Mouse (Mus musculus) brown adipose tissue, adult 24 weeks (tissue): Measurements from ENCODE around the gene Klhl28. TPM values are rescaled to one million over a fixed set of nuclear protein-coding genes. Genes with fewer than 3 reads are reported as not detected.
A peak's percentile ranks its signal among the peaks of the same experiment; 100 is the strongest.

Experiments
- H3K27ac ChIP-seq: fragments of 200-500 bp; replicated peaks from 2 replicates; pipeline ENCODE4 v1.5.1; 2012; ENCODE audit warnings: low read depth, mild to moderate bottlenecking, low read length
- H3K4me1 ChIP-seq: fragments of 200-500 bp; 2 replicates; pipeline ENCODE4 v1.6.1; 2012; ENCODE audit warnings: low read length, mixed read lengths; ENCODE audit not compliant: control insufficient read depth, insufficient read depth, insufficient read length
- H3K4me3 ChIP-seq: fragments of 200-500 bp; 2 replicates; pipeline ENCODE4 v1.5.1; 2012; ENCODE audit warnings: low read depth, mild to moderate bottlenecking, low read length, moderate library complexity; ENCODE audit not compliant: insufficient read depth
- polyA plus RNA-seq: library from polyadenylated mRNA; stranded (reverse); fragments of >200 nt; gene quantifications from 2 replicates; pipeline ENCODE4 v1.2.4, GENCODE M21; 2012; ENCODE audit not compliant: missing spikeins, insufficient read depth, insufficient read length

Gene Klhl28
- 3.7 and 5.0 TPM in 2 replicates for polyA plus RNA-seq

DNA sequence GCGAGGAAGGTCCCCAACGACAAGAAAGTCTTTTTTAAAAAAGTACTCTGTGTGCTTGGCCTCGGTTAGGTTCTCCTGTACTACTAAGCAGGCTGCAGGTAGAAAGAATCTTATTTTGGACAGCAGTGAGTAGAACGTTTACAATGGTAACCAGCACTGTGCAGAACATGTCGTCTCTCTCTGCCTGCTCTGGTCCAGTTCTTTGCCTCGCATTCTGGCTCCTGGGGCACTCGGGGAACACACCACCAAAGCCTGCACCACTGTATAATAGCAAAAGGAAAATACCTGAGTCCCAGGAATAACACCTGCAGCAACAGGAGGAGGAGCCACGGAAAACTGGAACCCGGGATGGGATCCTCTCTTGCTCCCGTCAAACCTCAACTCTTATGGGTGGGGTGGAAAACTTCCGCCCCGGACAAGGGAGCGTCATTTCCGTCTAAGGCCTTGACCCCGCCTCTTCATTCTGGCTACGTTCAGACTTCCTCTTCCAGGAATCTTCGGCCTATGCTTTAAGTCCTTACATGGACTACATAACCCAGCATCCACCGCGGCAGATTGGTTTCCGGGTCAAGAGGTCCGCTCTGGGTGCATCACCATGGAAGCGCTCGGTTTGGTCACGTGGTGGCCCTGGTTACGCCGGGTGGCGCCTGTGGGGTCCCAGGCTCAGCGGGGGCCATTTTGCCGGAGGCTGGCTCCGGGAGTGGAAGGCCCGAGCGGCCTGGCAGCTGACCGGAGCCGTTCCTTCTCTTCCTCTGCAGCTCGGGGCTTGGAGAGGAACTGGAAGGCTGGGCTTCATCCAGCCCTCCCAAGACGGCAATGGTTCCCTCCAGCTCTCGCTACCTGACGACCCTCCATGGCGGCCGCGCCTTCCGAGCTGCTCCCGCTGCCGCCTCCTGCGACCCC lies at the start of gene Klhl28, which contains the start of gene Togaram1:
Klhl28 (minus strand) TSS at position 411 of the 903 bp plus-strand sequence.
Togaram1 (plus strand) TSS at position 681 of the 903 bp plus-strand sequence.
- H3K4me3 ChIP-seq, result peak within 1 kb of the TSS; percentile 84
- H3K27ac ChIP-seq, result peak within 1 kb of the TSS; percentile 66
- H3K4me1 ChIP-seq, result no peaks in the 10 kb centered on the region; the same call in 1 of the 2 replicates

DNA sequence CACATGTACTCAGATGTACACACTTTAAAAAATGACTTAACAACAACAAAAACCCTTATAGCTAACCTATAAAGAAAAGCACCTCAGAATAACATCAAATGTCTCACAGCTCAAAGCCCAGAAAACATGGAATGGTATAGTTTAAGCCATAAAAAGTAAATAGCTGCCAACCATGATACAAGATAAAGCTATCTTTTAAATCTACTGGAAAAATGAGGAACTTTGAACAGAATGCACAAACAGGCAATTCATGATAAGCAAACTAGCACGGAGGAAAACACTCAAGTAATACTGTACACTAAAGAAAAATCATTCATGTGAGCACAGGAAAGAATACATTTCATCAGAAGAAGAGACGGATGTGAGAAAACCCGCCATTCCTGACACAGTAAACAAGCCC lies 42.4 kb upstream of the Klhl28 start:
- Histone ChIP-seq H3K4me3 (no peak overlapping the region), H3K27ac (no peak overlapping the region), H3K4me1 (no peaks in the 10 kb centered on the region)

DNA sequence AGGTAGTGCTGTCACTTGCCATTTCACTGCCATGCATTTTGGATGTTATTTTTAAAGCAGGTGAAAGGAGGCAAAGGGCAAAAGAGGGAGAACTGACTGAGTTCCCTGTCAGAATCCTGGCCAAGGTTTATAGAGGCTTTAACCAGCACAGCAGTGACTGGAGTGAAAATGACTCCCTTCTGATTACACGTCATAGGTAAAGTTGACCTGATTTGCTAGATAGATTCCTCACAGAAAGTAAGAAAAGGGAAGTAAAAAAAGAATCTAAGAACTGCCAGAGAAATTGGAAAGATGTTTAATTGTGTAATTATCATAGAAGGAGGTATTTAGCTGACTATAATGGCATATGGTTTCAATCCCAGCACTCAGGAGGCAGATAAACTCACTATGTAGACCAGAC lies 12.2 kb upstream of the Klhl28 start:
- Histone ChIP-seq H3K4me3 (no peak overlapping the region), H3K27ac (no peak overlapping the region), H3K4me1 (peaks cover 2% of the 10 kb centered on the region)

DNA sequence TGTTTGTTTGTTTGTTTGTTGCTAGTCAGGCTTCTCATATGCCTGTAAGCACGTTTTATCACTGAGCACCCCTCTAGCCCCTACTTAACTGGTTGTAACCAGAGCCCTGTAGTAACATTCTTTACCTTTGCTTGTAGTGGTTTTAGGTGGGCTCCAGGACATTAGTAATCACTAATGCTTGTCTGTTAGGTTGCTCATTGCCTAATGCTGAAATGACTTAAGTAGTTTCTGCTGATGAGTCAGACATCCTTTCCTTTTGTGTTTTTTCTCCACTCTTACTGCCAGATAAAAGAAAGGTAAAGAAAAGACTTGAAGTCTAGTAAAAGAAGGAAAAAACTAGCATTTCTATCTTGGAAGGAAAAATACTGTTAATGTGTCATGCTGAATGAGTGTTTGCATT lies 10.9 kb upstream of the Klhl28 start:
- Histone ChIP-seq H3K4me1 (peaks cover 2% of the 10 kb centered on the region), H3K27ac (no peak overlapping the region), H3K4me3 (no peak overlapping the region)

DNA sequence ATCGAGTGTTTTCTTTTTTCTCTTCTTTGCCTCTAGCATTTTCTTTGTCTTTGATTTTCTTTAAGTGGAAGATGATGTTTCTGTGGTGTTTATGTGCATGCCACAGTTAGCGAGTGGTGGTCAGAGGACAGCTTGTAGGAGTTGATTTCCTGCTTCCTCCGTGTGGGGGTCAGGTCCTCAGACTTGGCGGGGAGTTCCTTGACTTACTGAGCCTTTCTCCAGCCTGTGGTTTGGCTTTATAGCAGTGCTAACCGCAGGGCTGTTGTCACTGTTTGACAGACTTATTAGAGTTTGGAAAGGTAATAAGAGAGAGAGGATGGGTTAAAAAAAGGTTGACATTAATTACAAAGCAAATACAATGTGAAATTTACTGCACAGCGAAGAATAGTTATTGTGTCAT lies 10.2 kb upstream of the Klhl28 start:
- H3K4me1 ChIP-seq, result peaks cover 2% of the 10 kb centered on the region
- H3K4me3 ChIP-seq, result no peak overlapping the region
- no peak overlapping the region for H3K27ac ChIP-seq

DNA sequence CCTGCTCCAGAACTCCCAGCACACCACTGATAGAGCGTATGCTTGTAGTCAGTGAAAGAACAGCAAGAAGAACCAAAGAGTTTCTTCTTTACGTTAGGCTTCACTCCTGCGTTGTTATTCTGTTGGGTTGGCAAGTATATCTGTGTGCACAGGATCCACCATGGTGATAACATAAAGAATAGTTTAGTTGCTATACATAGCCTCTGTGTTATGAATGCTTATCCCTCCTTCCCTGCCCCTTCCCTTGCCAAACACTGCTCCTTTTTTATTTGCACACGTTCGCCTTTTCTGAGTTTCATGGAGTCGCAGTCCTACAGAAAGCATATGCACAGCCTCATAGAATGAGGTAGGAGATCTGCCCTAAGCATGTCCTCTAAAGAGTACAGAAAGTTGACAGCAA lies 6.7 kb upstream of the Klhl28 start:
- Histone ChIP-seq H3K4me1 (peaks cover 2% of the 10 kb centered on the region), H3K4me3 (no peak overlapping the region), H3K27ac (no peak overlapping the region)

DNA sequence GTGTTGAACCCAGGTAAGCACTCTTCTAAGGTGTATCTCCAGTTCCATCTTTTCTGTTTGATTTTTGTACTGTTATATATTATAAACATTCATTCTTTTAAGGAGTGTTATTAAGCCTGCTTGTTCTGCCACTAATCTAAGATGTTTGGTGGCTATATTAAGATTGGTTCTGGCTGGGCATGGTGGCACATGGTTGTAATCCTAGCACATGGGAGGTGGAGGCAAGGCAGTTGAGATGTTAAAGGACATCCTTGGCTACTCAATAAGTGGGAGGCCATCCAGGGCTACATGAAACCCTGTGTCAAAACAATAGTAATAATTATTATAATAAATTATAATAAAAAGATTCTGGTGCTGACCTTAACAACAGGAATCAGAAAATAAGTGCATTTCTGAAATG lies 6.1 kb upstream of the Klhl28 start:
- Histone ChIP-seq H3K4me1 (peaks cover 2% of the 10 kb centered on the region; the same call in 1 of the 2 replicates), H3K4me3 (no peak overlapping the region), H3K27ac (no peak overlapping the region)

DNA sequence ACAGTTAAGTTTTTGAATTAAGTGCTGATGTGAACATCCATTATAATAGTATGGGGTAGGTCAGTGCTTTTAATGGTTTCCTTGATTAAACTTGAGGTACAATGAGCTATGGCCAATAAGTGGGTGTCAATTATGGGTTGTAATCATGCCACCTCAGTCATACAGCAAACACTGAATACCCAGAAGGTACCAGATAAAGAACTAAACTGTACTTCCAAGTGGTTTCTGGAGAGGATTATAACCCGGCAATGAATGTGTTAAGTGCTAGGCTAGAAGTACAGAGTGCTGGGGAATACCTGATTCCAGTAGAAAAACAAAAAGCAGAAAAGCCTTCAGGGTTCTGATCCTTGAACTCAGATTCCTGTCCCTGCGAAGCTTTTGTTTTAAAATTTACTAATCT lies 2.7 kb upstream of the Klhl28 start:
- Histone ChIP-seq H3K4me1 (no peaks in the 10 kb centered on the region; the same call in 1 of the 2 replicates), H3K4me3 (peak overlapping the region; percentile 84; the same call in 1 of the 2 replicates), H3K27ac (no peak overlapping the region)

DNA sequence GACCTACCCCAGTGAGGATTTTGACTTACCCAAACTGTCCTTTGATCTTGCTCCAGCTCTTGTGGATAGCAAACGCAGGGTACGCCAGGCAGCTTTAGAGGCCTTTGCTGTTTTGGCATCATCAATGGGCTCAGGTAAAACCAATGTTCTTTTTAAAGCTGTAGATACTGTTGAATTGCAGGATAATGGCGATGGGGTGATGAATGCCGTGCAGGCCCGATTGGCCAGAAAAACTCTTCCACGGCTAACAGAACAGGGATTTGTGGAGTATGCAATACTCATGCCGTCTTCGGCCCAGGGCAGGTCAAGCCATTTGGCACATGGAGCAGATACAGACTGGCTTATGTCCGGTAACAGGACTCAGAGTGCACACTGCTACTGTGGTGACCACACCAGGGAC lies 2.1 kb upstream of the Klhl28 start:
- Histone ChIP-seq H3K4me3 (peak overlapping the region; percentile 84), H3K27ac (no peak overlapping the region), H3K4me1 (no peaks in the 10 kb centered on the region; the same call in 1 of the 2 replicates)

DNA sequence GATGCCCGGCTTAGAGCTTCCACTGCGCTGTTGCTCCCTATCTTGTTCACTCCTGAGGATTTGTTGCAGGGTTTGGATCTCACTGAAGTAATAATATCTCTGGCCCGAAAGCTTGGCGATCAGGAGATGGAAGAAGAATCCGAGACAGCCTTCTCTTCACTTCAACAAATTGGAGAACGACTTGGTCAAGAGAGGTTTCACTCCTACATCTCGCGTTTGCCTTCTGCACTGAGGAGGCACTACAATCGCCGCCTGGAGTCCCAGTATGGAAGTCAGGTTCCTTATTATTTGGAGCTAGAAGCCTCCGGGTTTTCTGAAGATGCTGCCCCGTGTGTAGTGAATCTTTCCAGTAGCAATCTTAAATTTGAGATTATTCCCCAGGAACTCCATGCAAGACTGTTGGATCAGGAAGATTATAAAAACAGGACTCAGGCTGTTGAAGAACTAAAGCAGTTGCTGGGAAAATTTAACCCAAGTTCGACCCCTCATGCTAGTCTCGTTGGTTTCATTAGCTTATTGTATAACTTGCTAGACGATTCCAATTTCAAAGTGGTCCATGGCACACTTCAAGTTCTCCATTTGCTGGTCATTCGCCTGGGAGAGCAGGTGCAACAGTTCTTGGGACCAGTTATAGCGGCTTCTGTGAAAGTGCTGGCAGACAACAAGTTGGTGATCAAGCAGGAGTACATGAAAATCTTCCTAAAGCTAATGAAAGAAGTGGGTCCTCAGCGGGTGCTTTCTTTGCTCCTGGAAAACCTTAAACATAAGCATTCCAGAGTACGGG lies 1.5 kb upstream of the Klhl28 start:
- peak overlapping the region; percentile 84 for H3K4me3 ChIP-seq
- no peak overlapping the region for H3K27ac ChIP-seq
- no peaks in the 10 kb centered on the region; the same call in 1 of the 2 replicates for H3K4me1 ChIP-seq

DNA sequence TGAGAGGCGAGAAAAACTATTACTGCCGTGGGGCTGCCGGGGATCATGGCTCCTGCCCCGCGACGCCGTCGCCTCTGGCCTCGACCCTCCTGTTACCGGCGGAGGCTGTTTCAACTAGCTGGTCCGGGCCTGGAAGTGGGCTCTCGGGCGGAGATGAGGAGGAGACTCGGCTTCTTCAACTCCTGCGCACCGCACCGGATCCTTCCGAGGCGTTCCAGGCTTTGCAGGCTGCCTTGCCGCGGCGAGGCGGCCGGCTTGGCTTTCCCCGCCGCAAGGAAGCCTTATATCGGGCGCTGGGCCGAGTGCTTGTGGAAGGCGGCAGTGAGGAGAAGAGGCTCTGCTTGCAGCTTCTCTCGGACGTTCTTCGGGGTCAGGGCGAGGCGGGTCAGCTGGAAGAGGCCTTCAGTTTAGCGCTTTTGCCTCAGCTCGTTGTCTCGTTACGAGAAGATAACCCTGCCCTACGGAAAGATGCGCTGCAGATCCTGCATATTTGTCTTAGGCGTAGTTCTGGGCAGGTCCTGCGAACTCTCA lies 832 bp upstream of the Klhl28 start:
- Histone ChIP-seq H3K4me1 (no peaks in the 10 kb centered on the region; the same call in 1 of the 2 replicates), H3K27ac (peak overlapping the region; percentile 46), H3K4me3 (peak overlapping the region; percentile 84)

DNA sequence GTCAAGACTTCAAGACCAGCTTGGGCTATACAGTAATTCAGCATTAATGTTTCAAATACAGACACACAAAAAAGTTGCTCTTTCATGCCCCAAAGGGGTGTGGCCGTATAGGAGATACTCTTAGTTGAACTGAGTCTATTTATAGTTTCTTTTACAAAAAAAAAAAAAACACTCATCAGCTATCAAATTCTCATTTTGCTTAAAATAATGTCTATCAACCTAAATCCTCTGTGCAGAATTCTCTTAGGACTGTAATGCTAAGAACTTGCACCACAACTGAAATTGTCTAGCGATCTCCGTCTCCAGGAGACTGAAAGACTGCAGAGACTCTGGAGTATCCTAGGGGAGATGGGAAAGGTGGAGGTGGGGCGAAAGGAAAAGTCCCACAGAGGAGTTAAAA lies 774 bp downstream of the Klhl28 start:
- peak overlapping the region; percentile 80 for H3K4me3 ChIP-seq
- H3K4me1 ChIP-seq, result no peaks in the 10 kb centered on the region; the same call in 1 of the 2 replicates
- H3K27ac ChIP-seq, result no peak overlapping the region; the same call in 1 of the 2 replicates

DNA sequence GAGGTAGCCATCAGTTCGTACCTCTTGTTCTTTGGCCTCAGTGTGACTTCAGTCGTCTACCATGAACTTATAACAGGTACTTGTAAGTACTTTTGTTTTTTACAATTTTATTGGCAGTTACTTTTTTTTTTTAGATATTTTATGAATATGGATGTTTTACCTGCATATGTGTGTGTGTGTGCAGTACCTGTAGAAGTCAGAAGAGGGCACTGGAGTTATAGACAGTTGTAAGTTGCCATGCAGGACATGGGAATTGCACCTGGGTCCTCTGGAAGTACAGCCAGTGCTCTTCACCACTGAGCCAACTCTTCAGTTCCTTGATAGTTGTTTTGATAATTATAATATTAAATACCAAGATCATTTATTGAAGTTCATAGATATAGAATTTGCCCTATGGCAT lies 27.8 kb downstream of the Klhl28 start:
- Histone ChIP-seq H3K4me1 (no peaks in the 10 kb centered on the region), H3K4me3 (no peak overlapping the region), H3K27ac (no peak overlapping the region)

DNA sequence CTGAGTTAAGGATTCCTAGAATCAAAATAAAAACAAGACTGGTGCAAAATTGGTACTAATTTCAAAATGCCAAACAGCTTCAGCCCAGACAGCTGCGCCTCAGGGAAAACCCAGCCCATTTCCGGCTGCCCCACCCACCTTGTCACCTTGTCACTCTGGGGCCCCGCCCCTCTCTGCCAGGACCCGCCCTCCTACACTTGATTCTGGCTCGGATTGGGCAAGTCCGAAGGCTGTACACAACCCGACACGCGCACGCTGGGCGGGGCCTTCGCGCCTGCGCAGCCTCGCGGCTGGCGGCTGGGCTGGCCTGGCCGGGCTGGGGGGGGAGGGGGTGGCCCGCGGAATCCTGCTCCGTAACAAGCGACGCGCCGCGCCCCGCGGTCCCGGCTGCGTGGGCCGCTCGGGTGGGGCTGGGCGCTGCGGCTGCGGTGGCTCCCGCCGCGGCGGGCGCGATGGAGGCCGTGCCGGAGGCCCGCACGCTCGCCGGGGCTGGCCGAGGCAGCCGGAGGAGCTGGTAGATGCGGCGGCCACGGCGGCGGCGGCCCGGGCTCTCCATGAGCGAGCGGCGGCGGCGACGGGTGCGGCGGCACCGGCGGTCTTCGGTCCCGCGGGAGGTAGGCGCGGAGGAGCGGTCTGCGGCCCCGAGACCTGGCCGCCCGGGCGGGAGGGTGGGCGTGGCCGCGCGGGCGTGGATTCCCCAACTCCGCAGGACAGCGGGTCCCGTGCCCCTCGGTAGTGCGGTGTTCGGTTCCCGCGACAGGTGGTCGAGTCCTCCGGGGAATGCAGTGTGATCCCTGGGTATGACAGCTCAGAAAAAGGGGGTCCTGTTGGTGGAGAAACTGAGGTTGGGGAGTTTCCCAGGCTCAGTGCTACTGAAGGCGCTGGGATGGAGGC lies 47.5 kb downstream of the Klhl28 start, which contains the start of gene Gm527:
Gm527 (plus strand) TSS at position 329 of the 894 bp plus-strand sequence.
- no peak within 1 kb of the TSS for H3K27ac ChIP-seq
- H3K4me3 ChIP-seq, result peak within 1 kb of the TSS; percentile 87
- no peaks in the 10 kb centered on the region for H3K4me1 ChIP-seq
